ENCODE assay signal across 8 mouse cellular contexts in the genomic region with DNA sequence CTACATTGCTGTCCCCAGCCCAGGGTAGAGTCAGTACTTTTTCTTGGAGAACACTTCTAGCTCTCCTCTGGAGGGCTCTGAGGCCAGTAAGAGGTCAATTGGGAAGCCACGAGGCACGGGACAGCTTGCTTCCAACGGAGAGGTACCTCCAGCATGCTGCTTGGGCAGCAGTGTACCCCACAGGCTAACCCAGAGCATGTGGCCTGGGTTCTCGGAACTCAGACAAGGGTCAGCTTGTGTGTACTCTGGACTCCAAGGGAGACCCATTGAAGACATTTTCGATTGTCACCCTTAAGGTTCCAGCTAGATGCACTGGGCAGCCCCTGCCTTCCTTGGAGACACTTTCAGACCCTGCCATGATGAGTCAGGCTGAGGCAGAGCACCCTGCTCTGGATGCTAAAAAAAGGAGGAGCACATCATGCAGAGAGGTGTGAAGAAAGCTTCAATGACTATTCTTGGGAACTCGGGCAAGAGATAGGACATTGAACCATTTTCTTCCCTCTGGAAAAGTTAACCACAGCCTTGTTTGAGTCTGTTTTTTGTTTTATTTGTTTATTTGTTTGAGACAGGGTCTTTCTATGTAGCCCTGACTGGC. TPM values are rescaled to one million over a fixed set of nuclear protein-coding genes. Genes with fewer than 3 reads are reported as not detected.
A peak's percentile ranks its signal among the peaks of the same experiment; 100 is the strongest.
DNase-seq lines count a peak whose midpoint lies in the region; ATAC-seq and TF ChIP-seq lines count a peak whose summit lies in the region.

No protein-coding gene starts in this region.

- no peaks in the 10 kb centered on the region for H3K36me3 ChIP-seq in liver, embryonic 16.5 days (ENCODE audit: control insufficient read depth, insufficient read depth)
- peaks cover 15% of the 10 kb centered on the region for H3K36me3 ChIP-seq in liver, postnatal 0 days (replicated peaks; ENCODE audit: insufficient read depth, low read length)

- 40% methylated on average over 6 of the region's 6 CpGs for WGBS in liver, embryonic 16.5 days (ENCODE audit: insufficient replicate concordance)
- 57% methylated on average over 6 of the region's 6 CpGs for WGBS in liver, postnatal 0 days (ENCODE audit: insufficient replicate concordance)

- H3K9me3 ChIP-seq in liver, embryonic 16.5 days (replicated peaks; ENCODE audit: control insufficient read depth, low read length), result no peaks in the 10 kb centered on the region
- no peaks in the 10 kb centered on the region for H3K9me3 ChIP-seq in liver, postnatal 0 days (ENCODE audit: low read length)

- no peak overlapping the region for H3K9ac ChIP-seq in liver, embryonic 16.5 days (ENCODE audit: low read depth, low read length)
- no peak overlapping the region for H3K9ac ChIP-seq in liver, postnatal 0 days (replicated peaks)

- 0 out of 2 replicates have a peak overlapping the region, but pooled peaks have one; percentile 5 for H3K27ac ChIP-seq in liver, embryonic 16.5 days (ENCODE audit: low read length)
- peak overlapping the region; percentile 78 for H3K27ac ChIP-seq in bone marrow macrophage, adult 2 months (ENCODE audit: insufficient read depth, low read depth, low read length)
- H3K27ac ChIP-seq in liver, postnatal 0 days (ENCODE audit: low read depth), result peak overlapping the region; percentile 60

- peaks cover 35% of the 10 kb centered on the region for H3K27me3 ChIP-seq in liver, embryonic 16.5 days (ENCODE audit: control insufficient read depth, insufficient read depth, low read depth, low read length)
- peaks cover 18% of the 10 kb centered on the region for H3K27me3 ChIP-seq in liver, postnatal 0 days (ENCODE audit: insufficient read depth, low read length)

- H3K4me2 ChIP-seq in liver, embryonic 16.5 days (ENCODE audit: low read depth, low read length), result no peak overlapping the region
- 0 out of 2 replicates have a peak overlapping the region, but pooled peaks have one; percentile 27 for H3K4me2 ChIP-seq in liver, postnatal 0 days (ENCODE audit: low read depth, low read length)

- peak; percentile 96 for DNase-seq in heart, adult 11 months
- DNase-seq in heart, postnatal 14 days, result no peak
- no peak for DNase-seq in liver
- DNase-seq in liver, postnatal 0 days, result no peak
- DNase-seq in cerebellum, adult 11 months, result no peak
- DNase-seq in kidney, adult 8-10 months, result no peak

- TF ChIP-seq CTCF in bone marrow macrophage, adult 2 months (IDR thresholded peaks at IDR 0.05; ENCODE audit: low read depth, low read length), result no peak
- no peak for TF ChIP-seq CTCF in liver, postnatal 0 days (IDR thresholded peaks at IDR 0.05; ENCODE audit: low read depth)

- TF ChIP-seq EP300 in liver, postnatal 0 days (IDR thresholded peaks at IDR 0.05; ENCODE audit: low read depth), result no peak

- no peak overlapping the region for H3K4me3 ChIP-seq in liver, embryonic 16.5 days (ENCODE audit: low read depth, low read length)
- H3K4me3 ChIP-seq in bone marrow macrophage, adult 2 months (ENCODE audit: insufficient read depth, low read length), result peak overlapping the region; percentile 33; the same call in 1 of the 2 replicates
- H3K4me3 ChIP-seq in liver, postnatal 0 days (ENCODE audit: low read depth, low read length), result no peak overlapping the region

- H3K4me1 ChIP-seq in liver, embryonic 16.5 days (ENCODE audit: control insufficient read depth, low read depth, low read length), result peaks cover 6% of the 10 kb centered on the region; the same call in 1 of the 2 replicates
- H3K4me1 ChIP-seq in bone marrow macrophage, adult 2 months (ENCODE audit: control insufficient read depth, insufficient read depth, low read length), result peaks cover 48% of the 10 kb centered on the region
- H3K4me1 ChIP-seq in liver, postnatal 0 days (ENCODE audit: insufficient read depth), result peaks cover 13% of the 10 kb centered on the region; the same call in 1 of the 2 replicates

- intact Hi-C loops in heart, postnatal 14 days (cut with DNase I), result no loop called here

- ATAC-seq in liver, embryonic 16.5 days (ENCODE audit: low read depth), result no peak
- no peak for ATAC-seq in liver, postnatal 0 days

- no peak for TF ChIP-seq POLR2A in bone marrow macrophage, adult 2 months (IDR thresholded peaks at IDR 0.05; ENCODE audit: borderline replicate concordance, low read depth, low read length)

RNA-seq across cellular contexts. Expression of gene Klf2, which starts 4.4 kb away (rescaled TPM):
- 100 to 1,000 TPM; 113 to 115 TPM for total RNA-seq in heart, postnatal 14 days (2021)
- polyA plus RNA-seq in liver, embryonic 16.5 days (2015; fragmentation: Nextera tagmentation; extraction: Ambion mirVana), result 1.8 and 2.0 TPM in 2 replicates
- polyA plus RNA-seq in bone marrow macrophage, adult 2 months (2012; ENCODE audit: insufficient read depth, insufficient read length, missing spikeins), result 34.3 and 37.1 TPM in 2 replicates
- polyA plus RNA-seq in liver, postnatal 0 days (2015; fragmentation: Nextera tagmentation; extraction: Ambion mirVana), result 5.6 and 7.4 TPM in 2 replicates

RNA-seq across cellular contexts. Expression of gene Gm10282, which starts 18.2 kb away (rescaled TPM):
- 1 to 10 TPM; 9.7 TPM for total RNA-seq in heart, postnatal 14 days (2021)
- polyA plus RNA-seq in liver, embryonic 16.5 days (2015; fragmentation: Nextera tagmentation; extraction: Ambion mirVana), result 5.8 and 6.0 TPM in 2 replicates
- 6.7 TPM in 1 of 2 replicates, not detected in the other for polyA plus RNA-seq in bone marrow macrophage, adult 2 months (2012; ENCODE audit: insufficient read depth, insufficient read length, missing spikeins)
- 6.3 and 6.4 TPM in 2 replicates for polyA plus RNA-seq in liver, postnatal 0 days (2015; fragmentation: Nextera tagmentation; extraction: Ambion mirVana)

Comparison
In these comparisons a context has a peak if more than half of its experiments do, and no peak if none do; other contexts are left out.
1. H3K27ac ChIP-seq: peak in every context shown above with its lines; median percentile 78 in bone marrow macrophage, adult 2 months; 60 in liver, postnatal 0 days; 5 in liver, embryonic 16.5 days.